Mouse (Mus musculus) lung, embryonic 14.5 days (tissue): ENCODE data around the gene Mlip. TPM values are rescaled to one million over a fixed set of nuclear protein-coding genes. Genes with fewer than 3 reads are reported as not detected.

Source experiments
- ATAC-seq: fragments of 200-750 bp; cut with Nextera tagmentation; 2 replicates; pipeline ENCODE4 v1.8.0; 2017; ENCODE audit warnings: mild to moderate bottlenecking, moderate TSS enrichment, moderate library complexity; ENCODE audit not compliant: insufficient read depth
- DNase-seq: peaks from one replicate; pipeline ENCODE4 v3.0.0-alpha.2; 2015
- H3K27ac ChIP-seq: fragments of 300-500 bp; sonication (generic); 2 replicates; pipeline ENCODE4 v1.5.1; 2014; ENCODE audit warnings: low read depth, mild to moderate bottlenecking, moderate library complexity
- H3K27me3 ChIP-seq: fragments of 300-500 bp; sonication (generic); 2 replicates; pipeline ENCODE4 v1.6.1; 2014; ENCODE audit warnings: low read length, control low read depth; ENCODE audit not compliant: insufficient read depth
- H3K36me3 ChIP-seq: fragments of 300-500 bp; sonication (generic); 2 replicates; pipeline ENCODE4 v1.6.1; 2014; ENCODE audit warnings: control low read depth; ENCODE audit not compliant: insufficient read depth
- H3K4me1 ChIP-seq: fragments of 300-500 bp; sonication (generic); 2 replicates; pipeline ENCODE4 v1.6.1; 2014; ENCODE audit warnings: antibody characterized with exemption, control low read depth; ENCODE audit not compliant: insufficient read depth
- H3K4me2 ChIP-seq: fragments of 300-500 bp; sonication (generic); 2 replicates; pipeline ENCODE4 v1.6.1; 2014; ENCODE audit warnings: mild to moderate bottlenecking
- H3K4me3 ChIP-seq: fragments of 300-500 bp; sonication (generic); 2 replicates; pipeline ENCODE4 v1.5.1; 2014; ENCODE audit warnings: low read depth, low read length
- H3K9ac ChIP-seq: fragments of 300-500 bp; sonication (generic); 2 replicates; pipeline ENCODE4 v1.6.1; 2014
- H3K9me3 ChIP-seq: fragments of 300-500 bp; sonication (generic); 2 replicates; pipeline ENCODE4 v1.6.1; 2016; ENCODE audit warnings: low read depth, low read length, control low read depth
- CTCF ChIP-seq: IDR thresholded peaks from 2 replicates; pipeline ENCODE4 v1.5.1; 2016; ENCODE audit warnings: antibody characterized with exemption, low read depth
- WGBS: fragments of 180-500 bp; shearing (Covaris S2); extraction: QIAGEN DNeasy Blood & Tissue Kit; methylation state at CpG from one replicate; pipeline ENCODE4 v1.1.7; 2014; 5-methylcytosine and 5-hydroxymethylcytosine counted together
- polyA plus RNA-seq: library from polyadenylated mRNA; unstranded; fragments of >200 nt; fragmentation: Nextera tagmentation; extraction: Ambion mirVana; gene quantifications from 2 replicates; pipeline ENCODE4 v1.2.1, GENCODE M21; 2014

Mlip gene
- polyA plus RNA-seq, 1 experiment from 2014 or later = 1.0 TPM

DNA sequence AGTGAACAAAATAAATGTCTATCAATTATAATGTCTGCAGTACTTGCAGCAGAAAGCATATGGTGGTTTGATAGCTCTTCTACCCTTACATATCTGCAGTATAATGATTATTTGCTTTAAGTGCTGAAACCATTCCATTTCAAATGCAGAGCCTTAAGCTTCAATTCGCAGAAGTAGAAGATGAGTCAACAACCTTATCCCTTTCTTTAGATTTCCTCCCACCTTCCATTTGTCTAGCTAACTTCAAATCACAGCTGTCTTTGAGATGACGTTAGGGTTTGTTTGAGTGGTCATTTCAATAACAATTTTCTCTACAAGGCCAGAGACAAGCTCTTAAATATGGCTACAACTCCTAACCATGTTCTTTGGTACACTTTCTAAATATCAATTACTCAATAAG lies 47.4 kb downstream of the Mlip start:
- H3K9ac ChIP-seq = no peak overlapping the region
- H3K36me3 ChIP-seq = no peaks in the 10 kb centered on the region
- WGBS = 70% methylated on average over 2 of the region's 2 CpGs
- no peaks in the 10 kb centered on the region for H3K4me1 ChIP-seq
- no peaks in the 10 kb centered on the region for H3K27me3 ChIP-seq
- TF ChIP-seq CTCF = no peak
- DNase-seq (no peak), ATAC-seq (no peak)
- no peak overlapping the region for H3K4me3 ChIP-seq
- no peaks in the 10 kb centered on the region for H3K9me3 ChIP-seq
- H3K27ac ChIP-seq = no peak overlapping the region
- no peak overlapping the region for H3K4me2 ChIP-seq

DNA sequence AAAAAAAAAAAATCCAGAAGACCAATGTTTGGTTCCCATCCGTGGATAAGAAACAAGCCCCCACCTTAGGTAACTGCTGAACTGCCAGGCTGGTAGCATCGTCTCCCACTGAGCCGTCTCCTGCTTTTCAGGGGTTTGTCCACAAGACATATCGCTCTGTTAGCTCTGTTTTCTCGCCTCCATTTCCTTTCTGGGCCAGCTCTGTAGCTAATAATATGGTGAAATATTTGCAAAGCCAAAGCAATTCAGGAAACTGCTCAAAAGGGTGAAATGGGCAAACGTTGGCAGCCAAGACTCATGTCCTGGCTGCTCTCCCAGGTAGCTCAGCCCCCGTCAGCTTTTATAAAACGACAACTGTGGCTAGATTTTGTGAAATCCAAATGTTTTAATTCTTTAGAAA lies 50.4 kb downstream of the Mlip start:
- Histone ChIP-seq H3K27me3 (no peaks in the 10 kb centered on the region), H3K4me2 (no peak overlapping the region), H3K9ac (no peak overlapping the region), H3K4me3 (no peak overlapping the region), H3K9me3 (peaks cover 3% of the 10 kb centered on the region; the same call in 1 of the 2 replicates), H3K27ac (no peak overlapping the region), H3K4me1 (no peaks in the 10 kb centered on the region), H3K36me3 (no peaks in the 10 kb centered on the region)
- ATAC-seq = no peak
- TF ChIP-seq CTCF = no peak
- DNase-seq = peak; percentile 3
- 63% methylated on average over 8 of the region's 8 CpGs for WGBS

DNA sequence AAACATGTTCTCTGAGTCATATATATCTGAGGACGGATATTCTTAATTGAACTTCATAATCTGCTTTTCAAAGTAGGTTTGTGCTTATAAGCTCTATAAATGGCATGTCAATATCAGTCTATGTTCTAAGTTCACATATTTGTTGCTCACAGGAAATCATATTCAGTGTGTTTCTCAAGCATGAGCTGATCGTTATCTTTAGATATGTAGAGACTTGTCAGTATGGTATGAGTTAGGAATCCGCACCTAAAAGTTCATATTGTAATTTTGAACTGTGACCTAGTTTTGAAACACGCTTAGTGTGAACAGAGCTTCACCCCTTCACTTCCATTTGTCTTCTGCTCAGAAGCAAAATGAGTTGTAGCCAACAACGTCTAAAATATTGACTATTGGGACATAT lies 64.8 kb downstream of the Mlip start:
- Histone ChIP-seq H3K4me2 (no peak overlapping the region), H3K4me3 (no peak overlapping the region), H3K4me1 (no peaks in the 10 kb centered on the region), H3K9ac (no peak overlapping the region), H3K27me3 (no peaks in the 10 kb centered on the region), H3K36me3 (no peaks in the 10 kb centered on the region), H3K27ac (no peak overlapping the region), H3K9me3 (no peaks in the 10 kb centered on the region)
- DNase-seq (no peak), ATAC-seq (no peak)
- TF ChIP-seq CTCF = no peak
- WGBS = 84% methylated on average over 5 of the region's 5 CpGs

DNA sequence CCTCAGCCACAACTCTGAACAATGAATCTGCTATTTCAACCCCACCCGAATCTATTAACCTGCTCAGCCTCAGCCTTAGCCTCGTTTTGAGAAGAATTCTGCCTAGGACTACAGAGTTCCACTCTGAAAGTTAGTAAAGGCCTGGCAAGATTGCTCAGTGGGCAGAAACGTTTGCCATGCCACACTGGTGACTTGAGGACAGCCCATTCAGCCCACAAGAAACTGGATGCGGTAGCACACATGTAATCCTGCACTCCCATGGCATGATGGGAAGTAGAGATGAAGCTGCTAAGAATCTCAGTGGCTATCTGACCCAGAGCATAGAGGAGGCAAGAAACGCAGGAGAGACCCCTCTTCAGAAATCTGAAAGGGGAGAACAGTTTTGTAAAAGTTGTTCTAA lies 73.4 kb downstream of the Mlip start:
- no peaks in the 10 kb centered on the region for H3K9me3 ChIP-seq
- no peaks in the 10 kb centered on the region for H3K27me3 ChIP-seq
- no peak overlapping the region for H3K4me2 ChIP-seq
- ATAC-seq = no peak
- H3K36me3 ChIP-seq = no peaks in the 10 kb centered on the region
- no peaks in the 10 kb centered on the region for H3K4me1 ChIP-seq
- H3K9ac ChIP-seq = no peak overlapping the region
- H3K4me3 ChIP-seq = no peak overlapping the region
- no peak for TF ChIP-seq CTCF
- H3K27ac ChIP-seq = no peak overlapping the region
- WGBS = 67% methylated on average over 5 of the region's 5 CpGs
- DNase-seq = no peak

DNA sequence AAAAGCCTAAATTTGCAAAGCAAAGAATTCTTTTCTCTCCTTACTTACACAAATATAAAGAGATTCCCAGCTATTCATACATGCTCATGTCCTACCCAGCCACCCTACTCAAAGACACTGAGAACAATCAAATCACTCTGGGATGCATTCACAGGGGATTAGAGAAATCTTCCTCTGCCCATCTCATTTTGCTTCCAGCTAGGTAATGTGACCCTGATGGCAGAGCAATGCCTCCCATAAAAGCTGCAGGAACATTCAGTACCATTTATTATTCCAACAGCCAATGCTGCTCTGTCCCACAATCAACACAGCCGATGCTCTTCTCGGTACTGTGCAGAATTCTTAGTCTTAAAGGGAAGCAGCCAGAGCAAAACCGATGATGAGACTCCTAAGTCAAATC lies 74.7 kb downstream of the Mlip start:
- Histone ChIP-seq H3K9me3 (no peaks in the 10 kb centered on the region), H3K4me3 (no peak overlapping the region), H3K27ac (no peak overlapping the region), H3K4me1 (no peaks in the 10 kb centered on the region), H3K9ac (no peak overlapping the region), H3K27me3 (no peaks in the 10 kb centered on the region), H3K4me2 (no peak overlapping the region), H3K36me3 (no peaks in the 10 kb centered on the region)
- DNase-seq (no peak), ATAC-seq (no peak)
- 74% methylated on average over 3 of the region's 3 CpGs for WGBS
- no peak for TF ChIP-seq CTCF

DNA sequence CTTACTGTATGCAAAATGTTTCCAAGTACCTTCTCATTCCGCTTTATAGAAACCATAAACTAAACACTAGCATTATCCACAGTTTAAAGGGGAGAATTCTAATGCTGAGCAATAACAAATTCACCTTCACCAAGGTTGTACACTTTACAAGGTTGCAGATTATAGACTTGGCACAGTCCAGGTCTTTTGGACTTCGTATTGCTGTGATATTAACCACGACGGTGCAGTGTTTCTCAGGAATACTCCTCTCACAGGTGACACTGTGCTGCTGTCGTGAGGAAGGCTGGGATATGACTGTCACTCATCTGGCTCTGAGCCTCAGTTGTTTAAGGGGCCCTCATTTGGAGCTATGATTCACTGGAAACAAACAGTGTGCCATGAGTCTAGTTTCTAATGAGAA lies 75.5 kb downstream of the Mlip start:
- no peak overlapping the region for H3K27ac ChIP-seq
- H3K4me1 ChIP-seq = no peaks in the 10 kb centered on the region
- H3K36me3 ChIP-seq = no peaks in the 10 kb centered on the region
- H3K9ac ChIP-seq = no peak overlapping the region
- H3K4me2 ChIP-seq = no peak overlapping the region
- 64% methylated on average over 5 of the region's 5 CpGs for WGBS
- no peaks in the 10 kb centered on the region for H3K27me3 ChIP-seq
- DNase-seq (no peak), ATAC-seq (no peak)
- H3K9me3 ChIP-seq = no peaks in the 10 kb centered on the region
- no peak for TF ChIP-seq CTCF
- H3K4me3 ChIP-seq = no peak overlapping the region

DNA sequence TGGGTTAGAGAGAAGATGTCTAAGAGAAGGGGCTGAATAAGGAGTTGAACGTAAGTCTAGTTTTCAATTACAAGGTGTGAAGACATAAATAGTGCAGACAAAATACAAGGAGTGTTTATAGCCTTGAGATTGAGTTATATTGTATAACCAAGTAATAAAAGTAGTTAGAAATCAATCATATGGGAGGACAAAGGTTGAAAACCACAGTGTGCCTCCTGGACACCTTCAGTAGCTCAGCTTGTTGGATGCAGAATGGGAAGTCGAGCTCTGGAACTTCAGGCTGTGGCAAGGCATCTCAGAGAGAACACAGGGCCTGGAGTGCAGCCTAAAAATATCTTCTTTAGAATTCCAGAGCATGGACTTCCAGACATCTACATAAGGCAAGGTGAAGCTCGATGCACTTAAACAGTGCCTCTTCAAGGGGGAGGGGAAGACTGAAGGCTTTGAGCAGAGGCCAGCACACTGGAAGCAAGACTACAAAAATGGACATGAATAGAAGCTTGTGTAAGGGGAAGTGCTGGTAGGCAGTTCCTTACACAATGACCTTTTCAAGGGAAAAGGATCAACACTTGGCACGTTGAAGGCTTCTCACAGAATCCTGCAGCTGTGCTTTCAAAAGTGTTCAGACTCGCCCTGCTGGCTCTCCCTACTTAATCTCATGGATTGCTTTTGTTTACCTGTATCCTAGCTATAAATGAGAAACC lies 76.2 kb downstream of the Mlip start:
- ATAC-seq = no peak
- 44% methylated on average over 5 of the region's 5 CpGs for WGBS
- Histone ChIP-seq H3K4me3 (no peak overlapping the region), H3K36me3 (no peaks in the 10 kb centered on the region), H3K9ac (no peak overlapping the region), H3K4me1 (no peaks in the 10 kb centered on the region), H3K9me3 (no peaks in the 10 kb centered on the region), H3K27me3 (no peaks in the 10 kb centered on the region), H3K27ac (peak overlapping the region; percentile 28; the same call in 1 of the 2 replicates), H3K4me2 (no peak overlapping the region)
- TF ChIP-seq CTCF = no peak
- peak; percentile 18 for DNase-seq
